Mouse (Mus musculus): ENCODE data around the gene Kazn. TPM values are rescaled to one million over a fixed set of nuclear protein-coding genes. Genes with fewer than 3 reads are reported as not detected.

Kazn gene
- total and polyA plus RNA-seq, 3 experiments, result 1.3 to 9.7 (median 4.2) TPM

DNA sequence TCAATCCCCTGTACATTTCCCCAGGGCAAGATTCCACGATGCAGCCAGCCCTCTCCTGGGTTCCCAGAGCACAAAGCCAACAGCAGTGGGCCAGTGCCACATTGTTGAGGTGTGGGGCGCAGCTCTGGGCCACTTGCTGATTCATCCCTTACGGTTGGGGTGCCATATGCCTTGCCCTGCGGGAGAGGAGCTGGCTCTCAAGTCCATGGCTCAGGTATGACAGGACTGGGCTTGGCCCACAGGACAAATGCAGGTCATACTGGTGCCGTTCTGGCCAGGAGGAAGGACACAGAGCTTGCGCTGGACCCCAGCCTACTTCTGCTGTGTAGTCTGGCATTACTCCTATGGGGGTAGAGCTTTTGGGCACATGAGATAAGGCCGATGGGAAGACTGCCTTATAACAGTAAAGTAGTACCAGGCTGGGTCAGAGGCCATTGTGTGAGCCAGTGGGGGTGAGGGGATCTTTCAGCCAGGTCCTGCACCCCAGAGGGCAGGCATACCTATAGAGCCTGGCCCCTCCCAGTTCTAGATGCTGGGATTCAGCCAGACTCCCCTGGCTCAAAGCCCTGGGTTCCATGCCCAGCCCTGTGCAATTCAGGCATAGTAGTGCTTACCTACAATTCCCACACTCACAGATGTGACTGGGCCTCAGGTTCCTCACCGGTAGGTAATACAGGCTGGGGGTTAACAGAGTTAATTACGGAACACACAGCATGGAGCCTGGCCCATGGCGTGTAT lies 102.3 kb downstream of the Kazn start:
- Histone ChIP-seq H3K9me3 (replicated peaks; ENCODE audit: low read length) (no peaks in the 10 kb centered on the region), H3K79me2 (replicated peaks; ENCODE audit: control insufficient read depth, extremely low read depth, insufficient read depth, poor library complexity, severe bottlenecking) (no peaks in the 10 kb centered on the region), H3K4me3 (replicated peaks in 1 of 3; ENCODE audit: low read depth in 2 of 3, low read length in 2 of 3, poor library complexity in 1 of 3) (no peak overlapping the region), H3K27me3 (replicated peaks) (no peaks in the 10 kb centered on the region), H3K36me3 (replicated peaks in 1 of 2; ENCODE audit: control insufficient read depth in 1 of 2, insufficient read depth in 1 of 2, low read length in 1 of 2) (peaks cover 2 to 26% of the 10 kb centered on the region in 2 experiments), H3K4me1 (ENCODE audit: control insufficient read depth in 1 of 2, insufficient read depth in 2 of 2) (peaks cover 21 to 35% of the 10 kb centered on the region in 2 experiments), H3K27ac (ENCODE audit: insufficient read depth, low read depth) (no peak overlapping the region), H3K9ac (ENCODE audit: insufficient read depth, low read depth) (no peak overlapping the region), H3K4me2 (ENCODE audit: insufficient read depth, low read depth, poor library complexity, severe bottlenecking) (no peak overlapping the region)
- dilution Hi-C loops (cut with MboI; ENCODE audit: extremely low pct_ligation_motif_present, extremely low pct_unique_long_range_greater_than_20kb, low sequenced_read_pairs), result no loop called here
- in situ Hi-C loops (cut with MboI; ENCODE audit: low pct_ligation_motif_present, low pct_unique_long_range_greater_than_20kb, low sequenced_read_pairs), result no loop called here
- TF ChIP-seq USF1 (IDR thresholded peaks at IDR 0.05; ENCODE audit: low read depth, low read length) (no peak), RCOR1 (conservative IDR thresholded peaks at IDR 0.05; ENCODE audit: low read depth, low read length) (no peak), E2F4 (IDR thresholded peaks at IDR 0.05; ENCODE audit: insufficient replicate concordance, low read depth, low read length) (no peak), GABPA (IDR thresholded peaks at IDR 0.05; ENCODE audit: insufficient replicate concordance, low read depth, low read length) (no peak), JUND (conservative IDR thresholded peaks at IDR 0.05; ENCODE audit: low read depth, low read length) (no peak), POLR2A (IDR thresholded peaks at IDR 0.05; ENCODE audit: low read depth, low read length) (no peak), USF2 (conservative IDR thresholded peaks at IDR 0.05; ENCODE audit: low read depth, low read length) (no peak), ELF1 (IDR thresholded peaks at IDR 0.05; ENCODE audit: low read depth, low read length) (no peak), MAFK (IDR thresholded peaks at IDR 0.05; ENCODE audit: insufficient replicate concordance, low read length) (no peak), MAX (IDR thresholded peaks at IDR 0.05; ENCODE audit: low read length) (no peak), TCF12 (IDR thresholded peaks at IDR 0.05; ENCODE audit: low read depth, low read length) (no peak), NELFE (IDR thresholded peaks at IDR 0.05; ENCODE audit: low read depth, low read length) (no peak), ZC3H11A (IDR thresholded peaks at IDR 0.05; ENCODE audit: low read depth, low read length) (no peak), HCFC1 (IDR thresholded peaks at IDR 0.05; ENCODE audit: low read depth, low read length) (no peak), RAD21 (IDR thresholded peaks at IDR 0.05; ENCODE audit: low read depth, low read length) (no peak), TBP (conservative IDR thresholded peaks at IDR 0.05; ENCODE audit: low read depth, low read length) (no peak), MAZ (IDR thresholded peaks at IDR 0.05; ENCODE audit: low read depth, low read length) (no peak), CHD1 (IDR thresholded peaks at IDR 0.05; ENCODE audit: low read depth, low read length) (no peak), NRF1 (IDR thresholded peaks at IDR 0.05; ENCODE audit: low read depth, low read length) (no peak)
- no peak for DNase-seq (ENCODE audit: extremely low read depth)

DNA sequence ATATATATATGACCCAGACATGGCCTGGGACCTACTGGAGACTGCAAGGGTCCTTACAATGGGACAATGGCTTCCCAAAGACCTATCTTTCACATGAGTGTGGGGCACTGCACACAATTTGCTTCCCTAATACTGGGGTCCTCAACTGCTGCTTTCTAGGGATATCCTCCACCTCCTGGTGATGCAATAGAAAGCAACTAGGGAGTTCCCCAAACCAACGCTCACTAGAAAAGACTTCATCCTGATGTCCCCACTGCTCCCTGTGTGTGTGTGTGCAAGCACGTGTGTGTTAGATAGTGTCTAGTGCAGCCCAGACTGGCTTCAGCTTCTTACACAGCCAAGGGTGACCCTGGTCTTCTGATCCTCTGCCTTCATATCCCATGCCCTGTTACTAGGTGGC lies 103.7 kb downstream of the Kazn start:
- peaks cover 0 to 15% of the 10 kb centered on the region in 2 experiments for H3K36me3 ChIP-seq (replicated peaks in 1 of 2; ENCODE audit: control insufficient read depth in 1 of 2, insufficient read depth in 1 of 2, low read length in 1 of 2)
- no peak overlapping the region for H3K4me3 ChIP-seq (replicated peaks in 1 of 3; ENCODE audit: low read depth in 2 of 3, low read length in 2 of 3, poor library complexity in 1 of 3)
- DNase-seq (ENCODE audit: extremely low read depth), result no peak
- H3K9me3 ChIP-seq (replicated peaks; ENCODE audit: low read length), result no peaks in the 10 kb centered on the region
- H3K27ac ChIP-seq (ENCODE audit: insufficient read depth, low read depth), result no peak overlapping the region
- H3K4me1 ChIP-seq (ENCODE audit: control insufficient read depth in 1 of 2, insufficient read depth in 2 of 2), result peaks cover 19 to 29% of the 10 kb centered on the region in 2 experiments
- H3K27me3 ChIP-seq (replicated peaks), result no peaks in the 10 kb centered on the region
- dilution Hi-C loops (cut with MboI; ENCODE audit: extremely low pct_ligation_motif_present, extremely low pct_unique_long_range_greater_than_20kb, low sequenced_read_pairs) (no loop called here), in situ Hi-C loops (cut with MboI; ENCODE audit: low pct_ligation_motif_present, low pct_unique_long_range_greater_than_20kb, low sequenced_read_pairs) (no loop called here)
- no peak overlapping the region for H3K9ac ChIP-seq (ENCODE audit: insufficient read depth, low read depth)
- no peaks in the 10 kb centered on the region for H3K79me2 ChIP-seq (replicated peaks; ENCODE audit: control insufficient read depth, extremely low read depth, insufficient read depth, poor library complexity, severe bottlenecking)
- no peak for TF ChIP-seq TCF12 (IDR thresholded peaks at IDR 0.05; ENCODE audit: low read depth, low read length)
- peak; percentile 44 for TF ChIP-seq BHLHE40 (IDR thresholded peaks at IDR 0.05; ENCODE audit: low read depth, low read length)
- no peak overlapping the region for H3K4me2 ChIP-seq (ENCODE audit: insufficient read depth, low read depth, poor library complexity, severe bottlenecking)

Measured in CH12.LX (cell line).